Mouse (Mus musculus) lung, postnatal 0 days (tissue): ENCODE data around the gene Rbfox1.

Experiments used
- CTCF ChIP-seq: IDR thresholded peaks from 2 replicates; pipeline ENCODE4 v1.5.1; 2016; ENCODE audit warnings: antibody characterized with exemption, mild to moderate bottlenecking
- EP300 ChIP-seq: IDR thresholded peaks from 2 replicates; pipeline ENCODE4 v1.6.1; 2016; ENCODE audit warnings: antibody characterized with exemption, mild to moderate bottlenecking, control low read depth

- TF ChIP-seq EP300 (no peak), CTCF (no peak)
Observed at GRCm38 (mm10) chr16:5845645-5846044, 39.5 kb upstream of the Rbfox1 start.
